Mouse (Mus musculus): ENCODE data around the gene Ebf1. TPM values are rescaled to one million over a fixed set of nuclear protein-coding genes. Genes with fewer than 3 reads are reported as not detected.

Ebf1 gene
- total and polyA plus RNA-seq, 3 experiments = 0.04 TPM; not detected in 2

DNA sequence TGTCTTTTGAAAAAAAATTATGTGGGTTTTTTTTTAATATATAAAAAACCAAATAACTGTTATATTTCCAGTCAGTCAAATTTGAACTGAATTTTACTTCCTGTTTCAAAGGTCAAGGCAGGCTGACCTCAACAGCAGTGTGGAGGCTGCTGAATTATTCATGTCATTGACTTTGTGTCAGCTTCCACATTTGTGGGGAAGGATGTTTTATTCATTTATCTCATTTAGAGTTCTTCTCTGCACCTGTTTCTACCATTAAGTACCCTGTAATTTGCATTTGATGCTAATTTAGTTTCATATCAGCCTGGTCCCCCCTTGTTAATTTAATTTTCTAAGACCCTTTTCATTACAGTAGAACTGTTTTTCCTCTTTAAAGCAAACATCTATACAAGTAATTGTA lies 39.8 kb downstream of the Ebf1 start:
- H3K9me3 ChIP-seq (replicated peaks; ENCODE audit: insufficient read depth, low read length) = no peaks in the 10 kb centered on the region
- H3K79me2 ChIP-seq (ENCODE audit: control insufficient read depth, insufficient read depth, low read length, poor library complexity) = no peaks in the 10 kb centered on the region
- no peak overlapping the region for H3K27ac ChIP-seq (ENCODE audit: control insufficient read depth, low read depth, low read length)
- H3K9ac ChIP-seq (ENCODE audit: control insufficient read depth, low read depth, low read length, poor library complexity, severe bottlenecking) = no peak overlapping the region
- TF ChIP-seq MYB (IDR thresholded peaks at IDR 0.05; ENCODE audit: low read depth, low read length) = no peak
- no peak for TF ChIP-seq EP300 (IDR thresholded peaks at IDR 0.05; ENCODE audit: low read depth in 1 of 2, low read length in 2 of 2)
- no peak for TF ChIP-seq TBP (IDR thresholded peaks at IDR 0.05; ENCODE audit: low read depth, low read length)
- no peak for TF ChIP-seq POLR2AphosphoS5 (IDR thresholded peaks at IDR 0.05; ENCODE audit: borderline replicate concordance, low read depth, low read length)
- no peak for TF ChIP-seq ZNF384 (IDR thresholded peaks at IDR 0.05; ENCODE audit: low read depth, low read length)
- TF ChIP-seq RAD21 (IDR thresholded peaks at IDR 0.05; ENCODE audit: low read depth, low read length) = no peak
- TF ChIP-seq NELFE (IDR thresholded peaks at IDR 0.05; ENCODE audit: low read depth, low read length) = no peak
- no peak for TF ChIP-seq ZKSCAN1 (IDR thresholded peaks at IDR 0.05; ENCODE audit: low read depth, low read length)
- TF ChIP-seq ELF1 (IDR thresholded peaks at IDR 0.05; ENCODE audit: low read depth, low read length) = no peak
- no peak for TF ChIP-seq MAFK (IDR thresholded peaks at IDR 0.05; ENCODE audit: borderline replicate concordance, low read depth, low read length)
- no peaks in the 10 kb centered on the region for H3K4me1 ChIP-seq (ENCODE audit: control insufficient read depth in 1 of 2, insufficient read depth in 2 of 2, low read length in 2 of 2)
- H3K27me3 ChIP-seq (ENCODE audit: control insufficient read depth in 1 of 2, insufficient read depth in 2 of 2, low read length in 2 of 2) = peaks cover 0 to 6% of the 10 kb centered on the region in 2 experiments; a peak in 3 of 4 replicates
- DNase-seq (ENCODE audit: low read depth, low spot score) = no peak
- H3K36me3 ChIP-seq (ENCODE audit: control insufficient read depth in 1 of 2, insufficient read depth in 2 of 2, low read length in 2 of 2) = no peaks in the 10 kb centered on the region
- H3K4me3 ChIP-seq (ENCODE audit: control insufficient read depth in 1 of 2, insufficient read depth in 1 of 2, low read depth in 2 of 2, low read length in 2 of 2) = no peak overlapping the region

DNA sequence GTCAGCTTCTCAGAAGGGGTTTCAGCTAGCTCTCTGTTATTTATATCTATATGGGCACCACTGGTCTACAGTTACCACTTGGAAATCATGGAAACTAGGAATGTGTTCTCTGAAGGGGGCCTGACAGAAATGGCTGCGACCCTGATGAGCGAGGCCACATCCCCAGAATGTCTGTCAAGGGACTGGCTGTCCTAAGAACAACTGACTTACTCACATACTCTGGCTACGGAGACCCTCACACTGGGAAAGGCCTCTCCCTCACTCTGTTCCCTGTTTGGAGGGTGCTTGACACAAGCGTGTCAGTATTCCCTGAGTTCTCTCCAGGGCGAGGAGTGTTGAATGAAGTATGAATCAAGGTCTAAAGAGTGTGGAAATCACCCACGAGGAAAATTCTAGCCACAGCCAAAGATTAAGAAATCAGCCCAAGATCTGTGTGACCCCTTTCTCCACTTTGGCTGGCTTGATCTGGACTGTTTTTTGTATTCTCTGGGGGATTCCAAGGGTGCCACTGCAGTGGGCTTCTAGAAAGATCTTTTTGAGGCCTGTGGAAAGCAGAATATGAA lies 40.8 kb downstream of the Ebf1 start:
- Histone ChIP-seq H3K4me3 (ENCODE audit: control insufficient read depth in 1 of 2, insufficient read depth in 1 of 2, low read depth in 2 of 2, low read length in 2 of 2) (no peak overlapping the region), H3K9ac (ENCODE audit: control insufficient read depth, low read depth, low read length, poor library complexity, severe bottlenecking) (no peak overlapping the region), H3K4me1 (ENCODE audit: control insufficient read depth in 1 of 2, insufficient read depth in 2 of 2, low read length in 2 of 2) (no peaks in the 10 kb centered on the region), H3K79me2 (ENCODE audit: control insufficient read depth, insufficient read depth, low read length, poor library complexity) (no peaks in the 10 kb centered on the region), H3K36me3 (ENCODE audit: control insufficient read depth in 1 of 2, insufficient read depth in 2 of 2, low read length in 2 of 2) (no peaks in the 10 kb centered on the region), H3K27me3 (ENCODE audit: control insufficient read depth in 1 of 2, insufficient read depth in 2 of 2, low read length in 2 of 2) (peaks cover 0 to 4% of the 10 kb centered on the region in 2 experiments; a peak in 2 of 4 replicates), H3K9me3 (replicated peaks; ENCODE audit: insufficient read depth, low read length) (no peaks in the 10 kb centered on the region), H3K27ac (ENCODE audit: control insufficient read depth, low read depth, low read length) (no peak overlapping the region)
- no peak for TF ChIP-seq CHD1 (IDR thresholded peaks at IDR 0.05; ENCODE audit: low read depth, low read length)
- DNase-seq (ENCODE audit: low read depth, low spot score) = no peak

DNA sequence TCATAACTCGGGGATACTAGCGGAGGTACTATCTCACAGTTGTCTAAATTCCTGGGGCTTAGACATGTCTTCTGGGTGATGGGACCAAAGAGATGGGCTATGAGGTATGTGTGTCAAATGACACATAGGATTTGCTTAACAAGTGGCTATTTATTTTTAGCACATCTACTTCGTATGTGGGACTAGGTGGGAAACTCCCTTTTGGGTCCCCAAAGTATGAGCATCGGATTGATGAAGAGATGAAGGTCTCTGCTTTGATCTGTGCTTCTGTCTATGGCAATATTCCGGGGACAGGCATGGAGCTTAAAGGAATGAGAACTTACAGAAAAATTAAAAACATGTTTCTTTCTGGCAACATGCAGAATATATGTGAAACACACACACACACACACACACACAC lies 44.8 kb downstream of the Ebf1 start:
- no peak for DNase-seq (ENCODE audit: low read depth, low spot score)
- TF ChIP-seq ELF1 (IDR thresholded peaks at IDR 0.05; ENCODE audit: low read depth, low read length) = no peak
- no peak for TF ChIP-seq TAL1 (IDR thresholded peaks at IDR 0.05; ENCODE audit: low read length)
- TF ChIP-seq KAT2A (conservative IDR thresholded peaks at IDR 0.05; ENCODE audit: low read depth, low read length) = no peak
- TF ChIP-seq SIN3A (IDR thresholded peaks at IDR 0.05; ENCODE audit: low read length) = no peak
- no peak for TF ChIP-seq CHD2 (IDR thresholded peaks at IDR 0.05; ENCODE audit: low read length)
- TF ChIP-seq BHLHE40 (IDR thresholded peaks at IDR 0.05; ENCODE audit: borderline replicate concordance, low read depth, low read length) = no peak
- TF ChIP-seq GATA1 (IDR thresholded peaks at IDR 0.05; ENCODE audit: low read depth, low read length) = no peak
- TF ChIP-seq TCF12 (IDR thresholded peaks at IDR 0.05; ENCODE audit: low read depth, low read length) = no peak
- TF ChIP-seq NELFE (IDR thresholded peaks at IDR 0.05; ENCODE audit: low read depth, low read length) = no peak
- TF ChIP-seq MAZ (IDR thresholded peaks at IDR 0.05; ENCODE audit: low read depth, low read length) = no peak
- TF ChIP-seq POLR2AphosphoS5 (IDR thresholded peaks at IDR 0.05; ENCODE audit: borderline replicate concordance, low read depth, low read length) = no peak
- no peak for TF ChIP-seq MYC (IDR thresholded peaks at IDR 0.05; ENCODE audit: low read depth, low read length)
- Histone ChIP-seq H3K9me3 (replicated peaks; ENCODE audit: insufficient read depth, low read length) (no peaks in the 10 kb centered on the region), H3K27ac (ENCODE audit: control insufficient read depth, low read depth, low read length) (no peak overlapping the region), H3K9ac (ENCODE audit: control insufficient read depth, low read depth, low read length, poor library complexity, severe bottlenecking) (no peak overlapping the region), H3K4me1 (ENCODE audit: control insufficient read depth in 1 of 2, insufficient read depth in 2 of 2, low read length in 2 of 2) (no peaks in the 10 kb centered on the region), H3K79me2 (ENCODE audit: control insufficient read depth, insufficient read depth, low read length, poor library complexity) (no peaks in the 10 kb centered on the region), H3K36me3 (ENCODE audit: control insufficient read depth in 1 of 2, insufficient read depth in 2 of 2, low read length in 2 of 2) (no peaks in the 10 kb centered on the region), H3K4me3 (ENCODE audit: control insufficient read depth in 1 of 2, insufficient read depth in 1 of 2, low read depth in 2 of 2, low read length in 2 of 2) (no peak overlapping the region), H3K27me3 (ENCODE audit: control insufficient read depth in 1 of 2, insufficient read depth in 2 of 2, low read length in 2 of 2) (peaks cover 0 to 4% of the 10 kb centered on the region in 2 experiments; a peak in 2 of 4 replicates)

All from MEL (cell line).